Mouse (Mus musculus): ENCODE measurements around the gene G2e3. TPM values are rescaled to one million over a fixed set of nuclear protein-coding genes. Genes with fewer than 3 reads are reported as not detected.

G2e3 gene
- polyA plus RNA-seq (2015; fragmentation: Nextera tagmentation; extraction: Ambion mirVana): 40.7 and 40.8 TPM in 2 replicates

DNA sequence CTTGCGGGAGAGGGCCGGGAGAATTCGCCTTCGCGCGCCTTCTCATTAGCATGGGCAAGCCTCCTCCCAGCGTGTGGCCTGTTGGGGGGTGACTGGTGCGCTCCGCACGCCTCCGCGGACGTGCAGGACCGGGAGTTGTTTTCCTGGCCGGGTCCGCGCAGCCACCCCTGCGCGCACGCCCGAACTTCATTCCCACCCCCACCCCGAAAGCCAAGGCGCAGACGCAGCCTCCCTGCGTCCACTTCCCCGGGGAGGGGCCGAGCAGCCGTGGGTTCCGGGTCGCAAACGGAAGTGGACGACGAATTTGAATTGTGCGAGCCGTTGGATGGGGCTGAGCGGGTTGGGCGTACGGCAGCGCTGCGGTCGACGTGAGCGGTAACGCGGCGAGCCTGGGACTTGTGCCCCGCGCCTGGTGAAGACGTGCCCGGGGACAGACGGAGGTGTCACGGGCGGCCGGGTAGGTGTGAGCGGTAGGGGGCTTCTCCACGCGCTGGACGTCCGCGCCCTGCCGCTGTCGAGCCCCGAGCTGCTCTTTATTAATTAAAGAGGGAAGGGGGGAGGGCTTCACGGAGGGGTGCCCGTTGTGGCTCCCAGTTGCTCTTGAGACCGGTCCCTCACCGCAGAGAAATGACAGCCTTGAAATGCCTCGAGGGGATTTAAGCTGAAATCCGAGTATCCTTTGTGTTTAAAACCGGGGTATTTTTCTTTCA, at the start of gene G2e3:
Gene G2e3 (plus strand): TSS at position 74 of the 710 bp plus-strand sequence.
- WGBS: under 1% methylated on average over 70 of the region's 70 CpGs
- peak within 1 kb of the TSS; percentile 65 for H3K4me2 ChIP-seq (replicated peaks)

DNA sequence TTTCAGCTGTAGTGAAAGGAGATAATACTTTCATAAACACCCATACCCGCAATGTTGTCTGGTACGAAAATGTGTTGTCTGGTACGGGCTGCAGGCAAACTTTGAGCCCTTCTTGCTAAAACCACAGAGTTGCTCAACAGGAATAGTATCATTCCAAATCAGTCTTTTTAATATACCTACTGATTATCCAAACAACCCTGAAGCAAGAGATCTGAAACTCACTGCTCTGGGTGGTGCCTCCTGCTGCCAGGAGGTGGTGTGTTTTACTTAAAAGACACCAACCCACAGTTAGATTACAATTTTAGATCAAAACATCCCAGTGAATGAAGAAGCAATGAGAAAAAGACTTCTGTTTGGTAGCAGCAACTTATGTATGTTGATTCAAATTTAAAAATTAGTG, 24.3 kb upstream of the G2e3 start:
- ATAC-seq (ENCODE audit: low FRiP score, low read depth): no peak
- WGBS: 89% methylated on average over 3 of the region's 3 CpGs
- no peaks in the 10 kb centered on the region for H3K9me3 ChIP-seq
- H3K4me2 ChIP-seq (replicated peaks): no peak overlapping the region
- no peaks in the 10 kb centered on the region for H3K36me3 ChIP-seq
- no peak overlapping the region for H3K4me3 ChIP-seq
- H3K27me3 ChIP-seq: no peaks in the 10 kb centered on the region
- H3K27ac ChIP-seq: no peak overlapping the region
- no peak overlapping the region for H3K9ac ChIP-seq
- H3K4me1 ChIP-seq: no peaks in the 10 kb centered on the region

More for the DNA sequence above, at the start of gene G2e3:
- no peaks in the 10 kb centered on the region for H3K27me3 ChIP-seq
- peaks cover 20% of the 10 kb centered on the region for H3K4me1 ChIP-seq
- no peaks in the 10 kb centered on the region for H3K9me3 ChIP-seq
- H3K36me3 ChIP-seq: peaks cover 13% of the 10 kb centered on the region
- peak within 1 kb of the TSS; percentile 82 for H3K4me3 ChIP-seq
- ATAC-seq (ENCODE audit: low FRiP score, low read depth): peak; percentile 97
- H3K9ac ChIP-seq: peak within 1 kb of the TSS; percentile 81
- peak within 1 kb of the TSS; percentile 87 for H3K27ac ChIP-seq

DNA sequence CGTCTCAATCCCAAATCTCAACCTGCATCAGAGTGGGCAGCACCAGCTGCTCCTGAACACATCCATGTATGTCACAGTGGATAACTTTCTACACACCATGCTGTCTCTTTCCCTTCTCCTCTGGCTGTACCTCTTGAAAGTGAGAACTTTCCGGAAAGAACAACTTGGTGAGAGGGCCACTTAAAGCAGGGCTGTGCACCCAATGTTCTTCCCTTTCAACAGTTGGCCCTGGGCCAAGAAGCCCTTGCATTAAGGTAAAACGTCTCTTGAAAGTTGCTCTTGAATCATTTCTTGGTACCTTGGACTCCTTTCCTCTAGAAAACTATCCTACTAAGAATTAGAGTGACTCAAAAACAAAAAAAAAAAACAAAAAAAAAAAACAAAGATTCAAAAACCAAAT, 21.0 kb upstream of the G2e3 start:
- Histone ChIP-seq H3K4me2 (replicated peaks) (no peak overlapping the region), H3K9me3 (no peaks in the 10 kb centered on the region), H3K27me3 (no peaks in the 10 kb centered on the region), H3K4me3 (no peak overlapping the region), H3K9ac (no peak overlapping the region), H3K36me3 (no peaks in the 10 kb centered on the region), H3K27ac (no peak overlapping the region), H3K4me1 (no peaks in the 10 kb centered on the region)
- WGBS: 81% methylated on average over 3 of the region's 3 CpGs
- no peak for ATAC-seq (ENCODE audit: low FRiP score, low read depth)

DNA sequence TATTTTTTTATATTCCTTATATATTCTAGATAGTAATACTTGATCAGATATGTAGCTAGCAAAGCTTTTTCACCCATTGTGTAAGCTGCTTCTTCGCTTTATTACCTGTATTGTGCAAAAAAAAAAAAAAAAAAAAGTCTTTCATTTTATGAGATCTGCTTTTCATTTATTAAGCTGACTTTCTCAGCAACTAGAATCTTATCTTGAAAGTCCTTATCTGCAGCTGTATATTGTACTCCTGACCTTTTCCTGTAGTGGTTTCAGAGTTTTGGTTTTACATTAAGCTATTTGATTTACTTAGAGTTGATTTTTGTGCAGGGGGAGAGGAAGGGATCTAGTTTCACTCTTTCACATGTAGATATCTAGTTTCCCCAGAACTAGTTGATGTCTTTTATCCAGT, 10.8 kb upstream of the G2e3 start:
- Histone ChIP-seq H3K27me3 (no peaks in the 10 kb centered on the region), H3K27ac (no peak overlapping the region), H3K9me3 (no peaks in the 10 kb centered on the region), H3K4me1 (no peaks in the 10 kb centered on the region), H3K4me3 (no peak overlapping the region), H3K4me2 (replicated peaks) (no peak overlapping the region), H3K9ac (no peak overlapping the region), H3K36me3 (no peaks in the 10 kb centered on the region)
- 93% methylated on average over 1 of the region's 1 CpGs for WGBS
- no peak for ATAC-seq (ENCODE audit: low FRiP score, low read depth)

DNA sequence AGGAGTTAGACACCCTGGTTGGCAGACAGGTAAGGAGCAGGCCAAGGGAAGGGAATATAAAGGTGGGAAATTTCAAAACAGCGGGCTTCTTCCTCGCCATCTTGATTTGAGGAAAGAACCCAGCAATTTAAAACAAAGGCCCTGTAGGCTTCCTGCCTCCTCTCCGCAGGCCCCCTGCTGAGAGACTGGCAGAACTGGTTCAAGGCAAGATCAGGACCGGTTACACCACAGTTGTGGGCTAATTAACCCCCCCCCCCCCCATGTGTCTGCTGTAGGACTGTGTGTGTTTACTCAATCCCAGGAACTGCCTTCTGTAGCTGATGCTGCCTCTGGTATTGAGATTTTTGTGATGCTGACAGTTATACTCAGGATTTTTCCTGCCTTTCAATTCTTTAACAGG, 1.7 kb upstream of the G2e3 start:
- Histone ChIP-seq H3K4me3 (no peak overlapping the region), H3K4me1 (peaks cover 20% of the 10 kb centered on the region), H3K36me3 (no peaks in the 10 kb centered on the region), H3K27me3 (no peaks in the 10 kb centered on the region), H3K27ac (no peak overlapping the region), H3K9ac (no peak overlapping the region), H3K4me2 (replicated peaks) (no peak overlapping the region), H3K9me3 (no peaks in the 10 kb centered on the region)
- no peak for ATAC-seq (ENCODE audit: low FRiP score, low read depth)
- 31% methylated on average over 4 of the region's 4 CpGs for whole genome bisulfite sequencing

DNA sequence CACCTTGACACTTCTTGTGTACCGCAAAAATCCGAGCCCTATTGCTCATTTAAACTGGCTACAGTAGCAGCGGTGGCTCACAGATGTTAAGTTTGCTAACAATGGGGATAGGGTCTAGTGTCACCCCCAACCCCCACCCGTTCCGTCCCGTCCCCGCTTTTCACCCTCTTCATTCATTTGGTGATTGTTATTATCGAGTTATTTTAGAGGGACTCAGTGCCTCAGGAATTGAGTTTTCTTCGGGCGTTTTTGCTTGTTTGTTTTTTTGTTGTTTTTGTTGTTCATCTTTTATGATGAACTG, 787 bp downstream of the G2e3 start:
- peak overlapping the region; percentile 65 for H3K4me2 ChIP-seq (replicated peaks)
- peak overlapping the region; percentile 87 for H3K27ac ChIP-seq
- peaks cover 17% of the 10 kb centered on the region for H3K36me3 ChIP-seq
- no peak for ATAC-seq (ENCODE audit: low FRiP score, low read depth)
- H3K4me3 ChIP-seq: peak overlapping the region; percentile 82
- H3K4me1 ChIP-seq: peaks cover 20% of the 10 kb centered on the region
- peak overlapping the region; percentile 81 for H3K9ac ChIP-seq
- WGBS: under 1% methylated on average over 10 of the region's 10 CpGs
- H3K9me3 ChIP-seq: no peaks in the 10 kb centered on the region
- H3K27me3 ChIP-seq: no peaks in the 10 kb centered on the region

DNA sequence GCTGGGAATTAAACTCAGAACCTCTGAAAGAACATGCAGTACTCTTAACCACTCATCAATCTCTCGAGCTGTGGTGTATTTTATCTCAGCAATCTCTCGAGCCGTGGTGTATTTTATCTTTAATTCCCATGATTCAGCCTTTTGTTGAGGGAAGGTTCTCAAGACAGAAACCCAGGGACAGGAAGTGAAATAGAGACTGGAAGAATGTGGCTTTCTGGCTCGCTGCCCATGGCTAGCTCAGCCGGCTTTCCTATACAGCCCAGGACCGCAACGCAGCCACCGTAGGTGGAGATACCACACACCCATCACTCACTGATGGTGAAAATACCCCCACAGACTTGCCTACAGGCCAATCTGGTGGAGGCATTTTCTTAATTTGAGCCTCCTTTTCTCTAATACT, 7.4 kb downstream of the G2e3 start:
- no peak overlapping the region for H3K27ac ChIP-seq
- ATAC-seq (ENCODE audit: low FRiP score, low read depth): no peak
- peaks cover 71% of the 10 kb centered on the region for H3K36me3 ChIP-seq
- no peaks in the 10 kb centered on the region for H3K9me3 ChIP-seq
- H3K4me1 ChIP-seq: peaks cover 7% of the 10 kb centered on the region
- H3K9ac ChIP-seq: no peak overlapping the region
- WGBS: 85% methylated on average over 8 of the region's 8 CpGs
- no peak overlapping the region for H3K4me2 ChIP-seq (replicated peaks)
- H3K27me3 ChIP-seq: no peaks in the 10 kb centered on the region
- no peak overlapping the region for H3K4me3 ChIP-seq

DNA sequence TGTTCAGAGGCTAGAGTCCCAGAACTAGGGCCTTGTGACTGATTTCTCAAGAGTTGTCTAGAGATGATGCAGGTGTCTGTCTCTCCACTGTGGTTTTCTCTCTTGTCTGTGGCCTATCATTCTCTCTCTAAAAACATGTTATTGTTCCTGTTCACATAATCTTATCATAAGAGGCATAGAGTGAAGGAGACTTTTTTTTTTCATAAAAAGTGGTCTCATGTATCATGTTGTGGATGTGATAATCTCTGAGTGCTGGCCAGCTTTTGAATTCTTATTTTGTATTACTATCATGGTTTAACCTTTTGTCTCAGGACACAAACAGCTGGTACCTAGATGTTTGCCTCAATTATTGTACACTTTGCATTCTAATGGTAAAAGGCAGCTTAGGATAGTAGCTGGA, 13.4 kb downstream of the G2e3 start:
- H3K36me3 ChIP-seq: peaks cover 80% of the 10 kb centered on the region
- H3K4me3 ChIP-seq: no peak overlapping the region
- ATAC-seq (ENCODE audit: low FRiP score, low read depth): no peak
- no peak overlapping the region for H3K9ac ChIP-seq
- no peaks in the 10 kb centered on the region for H3K4me1 ChIP-seq
- no peak overlapping the region for H3K4me2 ChIP-seq (replicated peaks)
- H3K27me3 ChIP-seq: no peaks in the 10 kb centered on the region
- H3K27ac ChIP-seq: no peak overlapping the region
- no peaks in the 10 kb centered on the region for H3K9me3 ChIP-seq

DNA sequence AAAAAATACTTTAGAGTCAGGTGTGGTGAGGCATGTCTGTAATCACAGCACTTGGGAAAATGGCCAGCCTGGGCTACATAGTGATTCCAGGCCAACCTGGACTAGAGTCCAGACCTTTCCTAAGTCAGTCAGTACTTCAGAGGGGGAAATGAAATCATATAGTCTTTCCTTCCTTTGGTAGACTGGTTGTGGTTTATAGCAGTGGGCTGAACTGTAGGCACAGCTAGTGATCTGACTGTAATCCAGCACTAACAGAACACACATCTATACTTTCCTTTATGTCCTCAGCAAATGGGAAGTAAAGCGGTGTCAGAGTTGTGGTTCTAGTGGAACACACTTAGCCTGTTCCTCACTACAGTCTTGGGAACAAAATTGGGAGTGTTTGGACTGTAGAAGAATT, 15.0 kb downstream of the G2e3 start:
- ATAC-seq (ENCODE audit: low FRiP score, low read depth): no peak
- no peaks in the 10 kb centered on the region for H3K9me3 ChIP-seq
- no peak overlapping the region for H3K4me2 ChIP-seq (replicated peaks)
- H3K4me3 ChIP-seq: no peak overlapping the region
- H3K36me3 ChIP-seq: peaks cover 75% of the 10 kb centered on the region
- H3K27me3 ChIP-seq: no peaks in the 10 kb centered on the region
- no peaks in the 10 kb centered on the region for H3K4me1 ChIP-seq
- 93% methylated on average over 1 of the region's 1 CpGs for WGBS
- H3K27ac ChIP-seq: no peak overlapping the region
- H3K9ac ChIP-seq: no peak overlapping the region

DNA sequence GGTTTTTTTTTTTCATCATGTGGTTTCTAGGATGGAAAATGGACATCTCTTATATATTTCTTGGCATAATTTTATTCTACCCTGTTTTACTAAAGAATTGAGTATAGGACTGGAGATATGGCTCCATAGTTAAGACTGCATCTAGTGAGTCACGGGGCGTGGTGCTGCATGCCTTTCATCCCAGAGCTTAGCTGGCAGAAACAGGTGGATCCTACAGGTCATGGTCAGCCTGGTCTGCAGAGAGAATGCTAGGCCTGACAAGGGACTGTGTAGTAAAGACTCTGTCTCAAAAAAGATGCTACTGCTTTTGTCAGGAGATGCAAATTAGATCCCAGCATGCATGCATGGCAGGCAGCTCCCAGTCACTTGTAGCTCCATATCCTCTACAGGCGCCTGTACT, 20.6 kb downstream of the G2e3 start:
- Histone ChIP-seq H3K9ac (no peak overlapping the region), H3K4me1 (no peaks in the 10 kb centered on the region), H3K9me3 (no peaks in the 10 kb centered on the region), H3K36me3 (peaks cover 62% of the 10 kb centered on the region), H3K27ac (no peak overlapping the region), H3K4me3 (no peak overlapping the region), H3K27me3 (no peaks in the 10 kb centered on the region), H3K4me2 (replicated peaks) (no peak overlapping the region)
- WGBS: 97% methylated on average over 3 of the region's 3 CpGs
- no peak for ATAC-seq (ENCODE audit: low FRiP score, low read depth)

DNA sequence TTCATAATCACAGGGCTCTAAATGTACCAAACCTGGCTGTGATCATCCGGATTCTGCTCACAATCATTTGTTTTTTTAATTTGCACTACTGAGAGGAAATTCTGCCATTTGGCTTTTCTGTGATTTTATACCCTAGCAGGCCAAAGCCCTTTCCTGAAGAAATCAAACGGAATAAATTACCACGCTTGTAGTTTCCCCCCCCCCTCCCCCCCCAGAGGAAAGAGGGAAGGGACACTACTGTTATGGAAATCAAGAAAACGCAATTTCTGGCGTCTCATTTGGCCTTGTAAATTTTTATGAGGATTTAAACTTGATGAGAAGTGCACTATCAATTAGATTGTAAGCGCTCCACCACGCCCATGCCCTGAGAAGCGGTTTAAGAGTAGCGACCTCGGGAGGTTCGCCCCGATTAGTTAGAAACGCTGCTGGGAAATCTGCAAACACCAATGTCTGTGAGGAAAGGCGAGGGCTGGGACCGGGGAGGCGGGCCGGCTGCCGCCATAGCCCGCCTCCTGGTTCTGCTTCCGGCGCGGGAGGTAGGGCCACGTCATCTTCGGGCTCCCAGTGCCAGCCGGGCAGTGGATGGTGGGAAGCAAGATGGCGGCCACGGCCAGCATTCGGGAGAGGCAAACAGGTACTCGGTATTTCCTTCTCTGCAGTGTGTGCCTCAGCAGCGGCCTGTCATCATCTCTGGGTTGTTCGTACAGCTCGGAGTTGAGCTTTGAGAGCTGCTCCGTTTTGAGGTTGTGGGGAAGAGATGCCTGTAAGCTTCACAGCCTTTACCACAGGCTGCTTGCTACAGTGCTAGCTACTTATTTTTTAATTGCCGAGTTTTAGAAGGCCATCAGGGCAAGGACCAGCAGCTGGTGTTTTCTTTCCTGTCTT, 29.4 kb downstream of the G2e3 start, which contains the start of gene Scfd1:
Gene Scfd1 (plus strand): TSS at position 508 of the 885 bp plus-strand sequence.
- peak; percentile 100 for ATAC-seq (ENCODE audit: low FRiP score, low read depth)
- peak within 1 kb of the TSS; percentile 75 for H3K4me3 ChIP-seq
- H3K4me1 ChIP-seq: no peaks in the 10 kb centered on the region
- peaks cover 30% of the 10 kb centered on the region for H3K36me3 ChIP-seq
- peak within 1 kb of the TSS; percentile 61 for H3K4me2 ChIP-seq (replicated peaks)
- under 1% methylated on average over 34 of the region's 34 CpGs for WGBS
- H3K9ac ChIP-seq: peak within 1 kb of the TSS; percentile 89
- H3K27ac ChIP-seq: peak within 1 kb of the TSS; percentile 83
- no peaks in the 10 kb centered on the region for H3K27me3 ChIP-seq
- H3K9me3 ChIP-seq: no peaks in the 10 kb centered on the region

DNA sequence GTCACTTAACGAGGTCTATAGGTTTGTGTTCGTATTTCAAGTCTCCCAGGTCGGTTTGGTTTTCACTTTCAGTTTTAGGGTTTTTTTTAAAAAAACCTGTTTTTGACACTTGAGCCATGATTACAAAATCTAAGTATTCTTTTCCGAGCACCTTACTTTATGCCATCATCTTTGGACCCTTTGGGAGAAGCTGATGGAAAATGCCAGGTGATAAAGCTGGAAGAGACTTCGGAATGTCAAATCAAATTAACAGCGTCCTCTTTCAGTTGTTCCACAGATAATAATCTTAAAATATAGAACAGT, 30.0 kb downstream of the G2e3 start:
- Histone ChIP-seq H3K27me3 (no peaks in the 10 kb centered on the region), H3K4me2 (replicated peaks) (peak overlapping the region; percentile 61), H3K4me3 (peak overlapping the region; percentile 75), H3K9me3 (no peaks in the 10 kb centered on the region), H3K9ac (peak overlapping the region; percentile 89), H3K4me1 (no peaks in the 10 kb centered on the region), H3K36me3 (peaks cover 30% of the 10 kb centered on the region), H3K27ac (peak overlapping the region; percentile 83; the same call in 1 of the 2 replicates)
- ATAC-seq (ENCODE audit: low FRiP score, low read depth): no peak
- 17% methylated on average over 6 of the region's 6 CpGs for WGBS
